Mouse (Mus musculus) cerebellum, adult 2 months (tissue): ENCODE measurements around the gene Slc5a4b.

Source experiments
- CTCF ChIP-seq: fragments of 200-500 bp; IDR thresholded peaks from 2 replicates; pipeline ENCODE4 v1.5.1; 2011; ENCODE audit warnings: low read depth, mild to moderate bottlenecking, control low read depth, low read length, moderate library complexity, borderline replicate concordance; ENCODE audit not compliant: insufficient read depth
- POLR2A ChIP-seq: fragments of 200-500 bp; IDR thresholded peaks from 2 replicates; pipeline ENCODE4 v1.6.1; 2011; ENCODE audit warnings: low read length, control low read depth, borderline replicate concordance; ENCODE audit not compliant: insufficient read depth

- TF ChIP-seq POLR2A (no peak), CTCF (no peak)
These were observed 76.7 kb downstream of the Slc5a4b start for GRCm38 (mm10) chr10:76034001-76034600.
